Mouse (Mus musculus) v-Abl transformed pro-B cells (cell line): Measurements from ENCODE around the gene Gm9817.
"Not testable (repeated sequence)": the region's sequence is repeated elsewhere in the genome, so short reads cannot be mapped to it uniquely, and the experiment has no call there.

Source experiments
- in situ Hi-C, 2 experiments: fragments of 400-800 bp; cut with MboI; formaldehyde crosslinking; loops; one replicate each; pipeline ENCODE4 v1.15.1; 2025; ENCODE audit not compliant: unreplicated experiment in 2 of 2

The Gm9817 gene

DNA sequence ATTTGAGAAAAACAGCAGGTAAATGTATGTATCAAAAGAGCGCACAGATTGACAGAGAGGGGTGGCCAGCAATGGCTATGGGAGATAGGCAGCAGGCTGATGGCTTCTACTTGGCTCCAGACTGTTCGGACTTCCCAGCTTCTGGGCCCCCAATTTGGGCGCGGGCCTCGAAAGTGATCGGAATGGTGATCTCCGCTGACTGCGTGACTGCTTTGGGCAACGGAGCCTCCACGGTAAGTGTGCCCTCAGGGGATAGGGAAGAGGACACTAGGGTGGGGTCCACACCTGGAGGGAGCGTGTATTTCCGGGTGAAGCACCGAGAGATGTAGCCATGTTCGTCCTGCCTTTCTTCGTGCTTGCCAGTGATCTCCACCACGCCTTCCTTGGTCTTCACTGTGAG lies at the start of gene Gm9817:
Gm9817 (plus strand) TSS at position 301 of the 400 bp plus-strand sequence.
- in situ Hi-C loops = not testable (repeated sequence)

DNA sequence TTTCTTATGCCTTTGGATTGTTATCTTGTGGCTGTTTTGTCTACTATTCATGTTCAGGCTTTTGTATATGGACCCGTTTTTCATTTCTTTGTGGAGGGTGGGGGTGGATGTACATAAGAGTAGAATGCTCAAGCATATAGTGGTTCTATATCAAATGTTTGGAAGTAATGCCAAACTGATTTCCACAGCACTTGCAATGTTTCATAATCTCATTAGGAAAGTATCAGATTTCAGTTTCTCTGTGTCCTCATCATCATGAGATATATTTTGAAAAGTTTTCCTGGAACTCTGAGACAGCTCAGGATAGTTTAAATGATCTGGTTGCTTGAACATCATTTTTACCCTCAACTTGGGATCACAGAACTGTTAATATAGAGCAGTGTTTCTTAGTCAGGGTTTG lies 48.7 kb upstream of the Gm9817 start:
- in situ Hi-C loops = loop anchor here (5.0 to 25.0 kb wide), 4 partner anchors 363 to 1133 kb away; no protein-coding TSS in a partner anchor

DNA sequence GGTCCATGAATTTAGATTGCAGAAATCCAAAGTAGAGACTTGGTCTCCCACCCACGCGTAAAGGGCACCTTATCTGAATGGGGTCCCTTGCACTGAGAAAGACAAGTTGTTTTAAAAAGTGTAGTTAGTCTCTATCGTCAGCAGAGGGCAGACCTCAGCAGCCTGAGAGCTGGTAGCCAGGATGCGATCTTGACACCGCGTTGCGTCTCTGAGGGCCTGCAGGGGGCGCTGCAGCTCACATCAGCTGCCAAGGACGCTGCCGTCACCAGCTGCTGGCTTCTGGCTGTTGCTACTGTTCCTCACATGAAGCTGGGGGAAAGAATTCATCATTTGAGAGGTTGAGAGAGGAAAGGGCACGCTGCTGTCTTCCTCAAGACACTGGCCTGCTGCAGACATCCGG lies 47.7 kb upstream of the Gm9817 start:
- in situ Hi-C loops = loop anchor here (5.0 to 25.0 kb wide), 4 partner anchors 361 to 1131 kb away; no protein-coding TSS in a partner anchor

DNA sequence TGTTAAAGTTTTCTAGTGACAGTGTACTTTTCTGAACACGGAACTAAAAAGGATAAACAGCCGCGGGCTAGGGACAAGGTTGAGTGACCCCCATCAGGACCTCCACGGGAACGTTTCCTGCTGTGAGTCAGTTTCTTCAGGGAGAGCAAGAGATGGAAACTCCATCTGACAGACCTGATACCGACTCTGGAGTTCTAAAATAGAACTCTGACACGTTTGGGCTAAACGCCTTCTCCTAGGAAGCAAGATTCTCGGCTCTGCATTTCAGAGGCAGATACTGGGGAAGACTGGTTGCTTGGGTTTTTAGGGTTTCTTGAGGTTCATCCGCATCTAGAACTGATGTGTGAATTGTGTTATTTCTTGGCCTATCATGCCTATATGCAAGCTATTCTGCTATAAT lies 47.2 kb upstream of the Gm9817 start:
- in situ Hi-C loops = loop anchor here (5.0 to 25.0 kb wide), 4 partner anchors 361 to 1131 kb away; no protein-coding TSS in a partner anchor

DNA sequence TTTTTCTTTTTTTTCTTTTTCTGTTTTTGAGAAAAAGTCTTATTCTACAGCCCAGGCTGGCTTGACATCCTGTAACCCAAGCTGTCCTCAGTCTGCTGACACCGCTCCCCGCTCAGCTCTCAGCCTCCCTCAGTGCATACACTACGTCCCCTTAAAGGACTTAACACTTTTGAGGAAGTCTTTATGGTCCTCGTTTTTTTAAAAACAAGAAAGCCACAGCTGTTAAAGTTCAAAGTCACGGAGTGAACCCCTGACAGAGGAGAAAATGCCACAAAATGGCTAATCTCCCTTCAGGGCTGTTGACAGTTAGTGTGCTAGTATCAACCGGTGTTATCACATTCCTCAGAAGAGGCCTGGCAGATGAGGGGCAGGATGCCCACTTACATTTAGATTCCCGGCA lies 46.7 kb upstream of the Gm9817 start:
- in situ Hi-C loops = loop anchor here (5.0 to 25.0 kb wide), 4 partner anchors 361 to 1131 kb away; no protein-coding TSS in a partner anchor

DNA sequence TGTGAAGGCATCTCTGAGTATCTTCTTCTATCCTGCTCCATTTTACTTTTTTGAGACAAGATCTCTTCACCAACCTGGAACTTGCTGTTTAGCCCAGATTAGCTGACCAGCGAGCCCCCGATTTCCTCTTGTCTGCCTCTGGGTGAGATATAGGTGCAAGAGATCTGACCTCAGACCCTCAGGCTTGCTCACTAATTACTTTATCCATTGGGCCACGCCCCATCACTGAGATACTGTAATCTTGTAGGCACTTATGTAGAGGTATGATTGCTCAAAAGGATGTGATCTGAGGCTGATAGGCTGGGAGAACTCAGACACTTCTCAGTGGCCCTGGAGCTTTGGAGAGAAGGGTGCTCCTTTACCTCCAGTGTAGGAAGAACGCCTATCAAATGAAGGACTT lies 46.0 kb upstream of the Gm9817 start:
- in situ Hi-C loops = loop anchor here (5.0 to 25.0 kb wide), 4 partner anchors 360 to 1130 kb away; no protein-coding TSS in a partner anchor

DNA sequence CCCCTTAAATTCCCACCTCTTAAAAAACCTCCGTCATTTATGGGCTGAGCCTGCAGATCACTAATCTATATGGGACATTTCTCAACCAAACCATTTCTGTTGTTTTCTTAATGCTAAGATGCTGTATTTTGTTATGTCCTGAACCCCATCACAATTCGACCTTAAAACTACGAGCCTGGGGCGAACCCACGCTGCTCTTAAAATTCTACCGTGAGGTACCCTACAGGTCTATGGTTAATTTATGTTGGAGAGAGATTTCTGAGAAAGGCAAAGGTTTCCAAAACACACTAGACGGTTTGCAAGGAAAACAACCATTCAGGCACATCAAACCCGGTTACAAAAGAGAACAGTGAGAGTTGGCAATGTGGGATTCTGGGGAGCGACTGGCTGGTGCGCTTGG lies 45.1 kb upstream of the Gm9817 start:
- in situ Hi-C loops = loop anchor here (5.0 to 25.0 kb wide), 4 partner anchors 359 to 1129 kb away; no protein-coding TSS in a partner anchor

DNA sequence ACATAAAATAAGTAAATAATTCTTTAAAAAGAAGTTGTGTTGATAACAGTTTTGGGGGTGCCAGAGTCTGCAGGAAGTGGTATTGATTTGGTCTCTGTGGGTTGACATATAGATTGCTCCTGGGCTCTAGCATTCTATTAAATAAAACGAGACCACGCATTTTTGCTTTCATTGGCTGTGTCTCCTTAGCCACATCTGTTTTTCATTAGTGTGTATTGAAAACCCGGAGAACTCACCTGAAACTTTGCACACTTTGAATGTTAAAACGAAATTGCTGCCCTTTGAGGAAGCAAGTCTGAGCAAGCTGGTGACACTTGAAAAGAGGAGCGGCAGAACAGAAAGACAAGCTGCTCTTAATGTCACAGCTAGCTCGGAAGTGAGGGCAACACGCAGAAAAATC lies 43.7 kb upstream of the Gm9817 start:
- in situ Hi-C loops = loop anchor here (5.0 to 25.0 kb wide), 4 partner anchors 358 to 1128 kb away; no protein-coding TSS in a partner anchor

DNA sequence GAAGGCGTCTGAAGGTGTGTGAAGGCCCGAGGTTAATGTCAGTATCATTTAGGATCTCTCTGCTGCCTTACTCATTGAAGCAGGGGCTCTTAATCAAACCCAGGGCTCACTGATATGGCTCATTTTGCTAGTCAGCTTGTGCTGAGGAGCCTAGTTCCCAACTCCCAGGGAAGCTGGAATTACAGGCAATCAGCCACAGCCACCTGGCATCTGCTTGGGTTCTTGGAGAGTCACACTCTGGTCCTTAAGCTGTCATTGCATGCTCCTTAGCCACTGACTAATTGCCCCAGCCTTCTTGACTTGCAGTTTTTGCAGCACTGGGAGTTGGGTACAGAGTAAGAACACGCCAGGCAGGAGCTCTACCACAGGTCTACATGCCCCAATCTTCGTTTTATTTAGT lies 42.1 kb upstream of the Gm9817 start:
- in situ Hi-C loops = loop anchor here in 1 of 2 experiments (10.0 to 25.0 kb wide), 2 partner anchors 938 to 1126 kb away; no protein-coding TSS in a partner anchor

DNA sequence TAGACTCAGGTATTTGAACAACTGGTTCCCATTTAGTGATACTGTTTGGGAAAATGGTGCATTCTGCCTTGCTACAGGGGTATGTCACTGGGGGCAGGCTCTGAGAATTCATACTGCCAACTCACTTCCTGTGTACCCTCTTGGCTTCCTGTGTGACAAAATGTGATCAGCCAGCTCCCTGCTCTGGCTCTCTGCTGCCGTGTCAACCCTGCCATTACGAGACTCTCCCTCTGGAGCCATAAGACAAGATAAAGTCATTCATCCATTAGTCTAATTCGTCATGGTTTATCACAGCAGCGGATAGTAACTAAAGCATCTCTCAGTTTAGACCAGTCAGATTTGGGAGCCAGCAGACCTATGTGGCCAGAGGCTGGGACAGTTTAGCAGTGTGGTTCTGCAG lies 38.3 kb upstream of the Gm9817 start:
- in situ Hi-C loops = loop anchor here in 1 of 2 experiments (25.0 kb wide), 1 partner anchor 1122 kb away; no protein-coding TSS in a partner anchor

DNA sequence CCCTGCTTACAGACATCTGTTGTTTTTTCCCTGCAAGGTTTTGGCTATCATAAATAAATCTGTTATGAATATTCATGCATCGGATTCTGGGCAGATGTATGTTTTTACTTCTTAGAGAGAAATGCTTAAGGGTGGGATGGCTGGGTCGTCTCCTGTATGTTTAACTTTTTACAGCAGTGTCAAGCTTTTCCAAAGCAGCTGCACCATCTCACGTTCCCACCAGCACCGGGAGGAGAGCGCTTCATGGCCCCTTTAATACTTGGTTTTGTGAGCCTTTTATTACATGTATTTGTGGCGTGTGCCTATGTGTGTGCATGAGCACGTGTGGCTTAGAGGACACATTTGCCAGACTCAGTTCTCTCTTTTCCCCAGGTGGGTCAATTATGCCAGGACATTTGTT lies 37.8 kb upstream of the Gm9817 start:
- in situ Hi-C loops = loop anchor here in 1 of 2 experiments (25.0 kb wide), 1 partner anchor 1122 kb away; no protein-coding TSS in a partner anchor

DNA sequence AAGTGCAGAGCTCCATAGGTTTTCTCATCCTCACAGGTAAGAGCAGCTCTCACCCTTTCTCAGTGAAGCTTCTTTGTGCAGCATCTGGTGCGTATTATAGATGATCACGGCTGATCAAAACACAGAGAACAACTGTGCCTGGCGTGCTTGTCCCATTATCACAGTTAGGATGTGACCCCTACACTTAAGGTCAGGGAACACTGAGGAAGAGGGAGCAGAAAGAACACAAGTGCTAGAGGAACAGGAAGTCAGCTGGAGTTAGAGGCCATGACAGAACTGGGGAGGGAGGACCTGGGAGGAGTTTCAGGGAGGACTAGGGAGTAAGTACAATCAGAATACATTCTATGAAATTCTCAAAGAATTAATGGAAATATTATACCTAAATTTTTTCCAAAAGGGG lies 35.0 kb upstream of the Gm9817 start:
- in situ Hi-C loops = loop anchor here in 1 of 2 experiments (25.0 kb wide), 1 partner anchor 1119 kb away; no protein-coding TSS in a partner anchor

DNA sequence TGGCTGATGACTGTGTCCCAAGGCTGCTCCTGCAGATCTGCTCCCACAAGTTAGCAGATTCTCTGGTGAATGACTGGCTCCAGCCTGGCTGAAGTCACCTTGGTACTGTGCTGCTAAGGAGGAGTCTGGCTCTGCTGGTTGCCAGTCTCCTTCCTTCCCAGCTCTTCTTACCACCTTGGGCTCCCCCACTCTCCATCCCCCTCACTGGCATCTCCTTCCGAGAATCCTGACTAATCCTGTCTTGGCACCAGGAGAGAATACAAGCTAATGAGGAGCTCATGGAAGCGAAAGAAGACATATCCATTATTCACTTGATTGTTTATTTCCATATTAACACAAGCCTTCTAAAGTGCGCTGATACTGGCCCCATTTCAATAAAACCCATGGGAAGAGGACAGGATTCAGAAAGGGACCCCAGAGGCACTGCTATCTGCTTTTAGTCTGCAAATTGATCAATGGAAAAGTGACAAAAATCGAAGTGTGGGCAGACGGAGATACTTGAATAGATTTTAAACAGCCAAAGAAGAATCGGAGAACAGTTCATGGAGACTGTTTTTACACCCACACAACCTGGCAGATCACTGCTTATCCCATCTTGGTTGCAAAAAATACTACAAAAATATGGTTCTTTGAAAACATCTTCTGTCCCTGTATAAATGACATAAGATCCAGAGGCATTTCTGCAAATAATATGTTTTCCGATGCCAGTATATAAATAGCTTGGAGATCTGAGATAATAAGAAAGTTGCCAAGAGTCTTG lies 29.1 kb upstream of the Gm9817 start:
- in situ Hi-C loops = loop anchor here in 1 of 2 experiments (25.0 kb wide), 1 partner anchor 1113 kb away; no protein-coding TSS in a partner anchor

DNA sequence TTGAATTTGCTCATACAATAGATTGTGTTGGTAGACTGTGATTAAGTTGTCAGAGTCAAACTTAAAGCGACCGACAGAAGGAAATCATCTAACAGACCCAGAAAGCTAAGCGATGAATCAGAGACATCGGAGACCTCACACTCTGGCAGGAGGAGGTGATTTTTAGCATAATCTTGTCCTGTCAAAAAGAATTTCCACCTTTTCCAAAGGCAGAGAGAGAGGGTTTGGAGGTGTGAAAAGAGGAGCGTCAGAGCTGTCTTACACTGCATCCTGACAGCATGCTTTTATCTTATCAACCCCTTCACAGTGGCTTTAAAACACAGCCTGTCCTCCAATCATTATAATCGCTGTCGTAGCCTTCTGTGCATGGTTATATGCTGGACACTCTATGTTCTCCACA lies 25.7 kb upstream of the Gm9817 start:
- in situ Hi-C loops = no loop called here

DNA sequence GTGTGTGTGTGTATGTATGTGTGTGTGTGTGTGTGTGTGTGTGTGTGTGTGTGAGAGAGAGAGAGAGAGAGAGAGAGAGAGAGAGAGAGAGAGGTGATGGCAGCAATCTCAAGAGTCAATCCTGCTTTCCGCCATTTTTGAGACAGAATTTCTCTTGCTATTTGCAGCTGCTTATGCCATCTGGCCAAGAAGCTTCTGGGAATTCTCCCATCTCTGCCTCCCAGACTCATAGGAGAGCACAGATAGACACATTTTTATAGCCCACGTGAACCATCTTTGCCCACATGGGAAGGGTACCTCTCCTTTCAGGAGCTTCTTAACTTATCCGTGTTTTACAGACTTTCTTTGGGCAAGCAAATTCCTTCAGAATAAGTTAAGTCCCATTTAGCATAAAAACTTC lies 24.6 kb upstream of the Gm9817 start:
- in situ Hi-C loops = no loop called here

DNA sequence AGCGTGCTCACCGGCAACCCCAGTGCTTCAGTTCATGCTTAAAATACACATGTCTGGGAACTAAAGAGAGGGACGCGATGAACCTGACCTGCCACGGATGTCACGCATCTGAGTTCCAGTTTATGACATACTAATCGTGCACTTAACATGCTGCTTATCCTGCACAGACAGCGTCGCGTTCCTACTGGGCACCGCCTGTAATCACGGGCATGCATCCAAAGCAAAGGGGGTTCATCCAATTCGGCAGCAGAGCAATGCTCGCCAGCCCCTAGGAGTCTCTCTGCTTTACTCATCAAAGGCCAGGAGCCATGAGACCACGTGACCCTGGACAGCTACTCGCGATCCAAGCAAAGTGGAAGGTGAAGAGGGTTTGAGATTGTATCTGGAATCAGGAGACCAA lies 19.3 kb upstream of the Gm9817 start:
- in situ Hi-C loops = no loop called here

DNA sequence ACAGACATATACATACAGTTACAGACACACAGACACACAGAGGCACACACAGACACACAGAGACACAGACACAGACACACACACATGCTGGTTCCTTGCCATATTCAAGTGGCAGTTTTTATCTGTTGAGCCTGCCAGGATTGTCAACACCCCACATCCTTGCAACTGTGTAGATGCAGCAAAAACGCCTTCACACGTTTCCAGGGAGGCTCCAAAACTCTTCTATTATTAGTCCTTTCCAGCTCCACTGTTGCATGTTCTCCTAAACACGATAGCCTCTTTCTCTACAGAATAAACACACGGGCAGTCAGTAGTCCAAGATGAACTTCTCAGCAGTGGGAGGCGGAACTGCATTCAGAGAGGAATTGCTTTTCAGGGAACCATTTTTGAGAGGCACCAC lies 15.3 kb upstream of the Gm9817 start:
- in situ Hi-C loops = no loop called here

DNA sequence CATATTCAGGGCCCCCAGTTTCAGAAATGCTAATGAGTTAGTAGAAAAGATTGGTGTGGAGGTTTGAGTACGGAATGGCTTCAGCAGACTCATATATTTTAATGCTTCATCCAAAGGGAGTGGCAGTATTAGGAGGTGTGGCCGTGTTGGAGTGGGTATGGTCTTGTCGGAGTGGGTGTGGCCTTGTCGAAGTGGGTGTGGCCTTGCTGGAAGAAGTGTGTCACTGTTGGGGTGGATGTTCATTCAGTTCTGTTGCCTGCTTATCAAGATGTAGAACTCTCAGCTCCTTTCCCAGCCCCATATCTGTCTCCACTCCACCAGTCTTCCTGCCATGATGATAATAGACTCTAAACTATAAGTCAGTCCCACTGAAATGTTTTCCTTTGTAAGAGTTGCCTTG lies 13.5 kb upstream of the Gm9817 start:
- in situ Hi-C loops = no loop called here

DNA sequence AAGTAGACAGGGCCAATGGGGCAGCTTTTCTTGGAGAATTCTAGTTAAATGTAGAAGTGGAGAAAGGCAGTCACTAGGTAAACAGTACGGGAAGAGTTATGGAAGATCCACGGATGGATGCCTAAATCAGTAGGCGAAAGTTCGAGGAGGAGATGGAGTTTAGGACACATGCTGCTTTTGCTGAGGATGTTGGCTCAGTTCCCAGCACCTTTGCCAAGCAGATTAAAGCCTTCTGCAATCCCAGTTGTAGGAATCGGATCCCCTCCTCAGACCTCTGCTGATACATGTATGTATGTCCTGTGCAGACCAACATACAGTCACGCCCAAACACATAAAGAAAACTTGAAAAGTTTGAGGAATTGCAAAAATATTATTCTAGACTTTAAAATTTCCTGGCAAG lies 8.1 kb upstream of the Gm9817 start:
- in situ Hi-C loops = no loop called here

DNA sequence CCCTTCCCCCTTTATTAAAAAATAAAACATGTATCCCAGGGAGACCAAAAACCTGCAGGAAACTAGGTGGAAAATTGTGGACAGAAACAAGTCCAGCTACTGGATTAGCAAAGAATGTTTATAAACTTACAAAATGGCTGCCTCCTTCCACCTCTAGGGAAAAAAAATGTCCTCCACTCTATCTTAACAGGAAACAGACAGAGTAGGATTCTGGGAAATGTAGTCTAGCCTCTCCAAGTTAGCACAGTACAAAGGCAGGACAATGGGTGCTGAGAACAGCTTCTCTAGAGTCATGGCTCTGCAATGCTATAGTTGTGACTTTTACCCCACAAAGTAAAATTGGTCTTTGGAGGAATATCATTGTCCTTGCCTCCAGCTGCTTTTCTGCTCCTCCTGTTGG lies 3.5 kb upstream of the Gm9817 start:
- in situ Hi-C loops = no loop called here

DNA sequence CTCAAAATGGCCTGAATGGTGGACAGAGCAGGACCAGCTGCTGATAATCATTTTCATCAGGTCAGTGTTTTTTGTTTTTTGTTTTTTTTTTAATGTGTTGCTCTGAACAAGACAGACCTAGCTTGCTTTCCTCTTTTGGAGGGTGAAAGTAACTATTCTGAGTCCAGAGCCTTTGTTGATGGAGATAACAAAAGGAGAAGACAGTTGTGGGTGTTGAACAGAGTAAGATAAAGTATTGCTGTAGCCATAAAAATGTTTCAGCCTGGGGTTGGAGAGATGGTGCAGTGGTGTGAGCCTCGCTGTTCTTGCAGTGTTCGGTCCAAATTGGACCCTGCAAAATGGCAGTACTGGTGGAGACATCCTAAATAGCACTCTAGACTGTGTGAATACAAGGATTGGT lies 2.8 kb upstream of the Gm9817 start:
- in situ Hi-C loops = no loop called here

DNA sequence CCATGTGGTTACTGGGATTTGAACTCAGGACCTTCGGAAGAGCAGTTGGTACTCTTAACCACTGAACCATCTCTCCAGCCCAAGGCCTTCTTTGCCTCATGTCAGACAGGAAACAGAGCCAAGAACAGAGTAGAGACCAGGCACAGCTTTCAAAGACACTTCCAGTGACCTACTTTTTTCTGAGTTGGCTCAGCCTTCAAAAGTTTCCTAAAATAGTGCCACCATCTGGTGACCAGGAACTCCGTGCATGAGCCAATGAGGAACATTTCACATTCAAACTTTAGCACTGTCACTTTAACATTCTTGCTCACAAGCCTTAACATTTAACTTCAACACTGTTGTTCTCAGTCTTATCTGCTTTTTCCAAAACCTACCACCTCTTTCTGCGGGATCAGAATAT lies 2.3 kb downstream of the Gm9817 start:
- in situ Hi-C loops = no loop called here
